Mouse (Mus musculus): ENCODE measurements at regions not wholly inside any gene's neighbourhood (a gene's known extent, or its start where the extent isn't known, plus 50 kb on each side); places are given as distances from the start of the nearest gene placed in this dataset.

- Histone ChIP-seq H3K36me3 (ENCODE audit: control insufficient read depth, insufficient read depth, low read length, poor library complexity, severe bottlenecking) (no peaks in the 10 kb centered on the region), H3K27ac (ENCODE audit: insufficient read depth, low read length) (no peak overlapping the region), H3K9me3 (replicated peaks; ENCODE audit: control insufficient read depth, insufficient read depth, low read length, poor library complexity, severe bottlenecking) (peaks cover 19% of the 10 kb centered on the region), H3K4me3 (ENCODE audit: low read depth, low read length) (no peak overlapping the region), H3K4me1 (ENCODE audit: control insufficient read depth, insufficient read depth, low read length) (no peaks in the 10 kb centered on the region), H3K9ac (ENCODE audit: low read depth, poor library complexity, severe bottlenecking) (no peak overlapping the region), H3K27me3 (ENCODE audit: control insufficient read depth, insufficient read depth, low read length, poor library complexity, severe bottlenecking) (no peaks in the 10 kb centered on the region)
- TF ChIP-seq EP300 (IDR thresholded peaks at IDR 0.05; ENCODE audit: insufficient read depth, low read depth, low read length) (no peak), CTCF (IDR thresholded peaks at IDR 0.05; ENCODE audit: low read depth, low read length) (no peak), POLR2A (IDR thresholded peaks at IDR 0.05; ENCODE audit: insufficient read depth, low read length) (no peak)
Observed at GRCm38 (mm10) chr7:70756676-70757075, 390.1 kb upstream of the Nr2f2 start.

DNA sequence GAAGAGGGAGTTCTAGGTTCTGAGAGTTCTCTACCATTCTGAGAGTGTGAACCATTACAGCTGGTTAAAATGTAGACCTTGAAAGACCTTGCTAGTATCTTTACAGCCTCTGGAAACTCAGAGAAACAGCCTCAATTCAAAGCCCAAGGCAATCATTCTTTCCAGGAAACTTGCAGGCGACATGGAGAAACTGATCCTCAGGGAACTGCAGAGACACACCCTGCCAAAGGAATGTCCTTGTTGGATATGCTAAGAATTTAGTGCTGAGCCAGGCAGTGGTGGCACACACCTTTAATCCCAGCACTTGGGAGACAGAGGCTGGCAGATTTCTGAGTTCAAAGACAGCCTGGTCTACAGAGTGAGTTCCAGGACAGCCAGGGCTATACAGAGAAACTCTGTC, 388.3 kb upstream of the Nr2f2 start:
- Histone ChIP-seq H3K27me3 (ENCODE audit: control insufficient read depth, insufficient read depth, low read length, poor library complexity, severe bottlenecking) (no peaks in the 10 kb centered on the region), H3K4me1 (ENCODE audit: control insufficient read depth, insufficient read depth, low read length) (no peaks in the 10 kb centered on the region), H3K9ac (ENCODE audit: low read depth, poor library complexity, severe bottlenecking) (no peak overlapping the region), H3K27ac (ENCODE audit: insufficient read depth, low read length) (no peak overlapping the region), H3K36me3 (ENCODE audit: control insufficient read depth, insufficient read depth, low read length, poor library complexity, severe bottlenecking) (no peaks in the 10 kb centered on the region), H3K4me3 (ENCODE audit: low read depth, low read length) (no peak overlapping the region), H3K9me3 (replicated peaks; ENCODE audit: control insufficient read depth, insufficient read depth, low read length, poor library complexity, severe bottlenecking) (peaks cover 19% of the 10 kb centered on the region)
- TF ChIP-seq EP300 (IDR thresholded peaks at IDR 0.05; ENCODE audit: insufficient read depth, low read depth, low read length) (no peak), CTCF (IDR thresholded peaks at IDR 0.05; ENCODE audit: low read depth, low read length) (no peak), POLR2A (IDR thresholded peaks at IDR 0.05; ENCODE audit: insufficient read depth, low read length) (no peak)

DNA sequence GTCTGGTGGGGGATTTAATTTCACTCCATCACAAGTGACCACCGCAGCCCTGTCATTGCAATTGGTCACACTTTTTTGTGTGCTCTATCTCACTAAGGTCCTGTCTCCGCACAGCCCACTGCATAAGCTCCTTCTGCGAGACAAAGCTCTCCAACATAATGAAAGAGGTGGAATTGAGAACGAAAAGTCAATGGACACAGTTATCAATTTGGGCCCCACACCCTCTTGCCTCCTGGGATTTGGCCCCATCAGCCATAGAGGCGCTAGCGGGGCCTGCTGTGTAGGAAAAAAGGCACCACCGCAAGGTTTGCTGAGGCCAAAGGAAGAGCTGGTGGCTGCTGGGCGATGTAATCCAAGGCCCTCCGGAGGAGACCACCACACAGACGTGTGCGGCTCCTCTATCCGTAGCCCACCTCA, 386.3 kb upstream of the Nr2f2 start:
- no peaks in the 10 kb centered on the region for H3K27me3 ChIP-seq (ENCODE audit: control insufficient read depth, insufficient read depth, low read length, poor library complexity, severe bottlenecking)
- TF ChIP-seq CTCF (IDR thresholded peaks at IDR 0.05; ENCODE audit: low read depth, low read length) (no peak), POLR2A (IDR thresholded peaks at IDR 0.05; ENCODE audit: insufficient read depth, low read length) (no peak), EP300 (IDR thresholded peaks at IDR 0.05; ENCODE audit: insufficient read depth, low read depth, low read length) (no peak)
- no peak overlapping the region for H3K27ac ChIP-seq (ENCODE audit: insufficient read depth, low read length)
- H3K4me1 ChIP-seq (ENCODE audit: control insufficient read depth, insufficient read depth, low read length): no peaks in the 10 kb centered on the region
- no peak overlapping the region for H3K9ac ChIP-seq (ENCODE audit: low read depth, poor library complexity, severe bottlenecking)
- H3K36me3 ChIP-seq (ENCODE audit: control insufficient read depth, insufficient read depth, low read length, poor library complexity, severe bottlenecking): no peaks in the 10 kb centered on the region
- no peak overlapping the region for H3K4me3 ChIP-seq (ENCODE audit: low read depth, low read length)
- peaks cover 19% of the 10 kb centered on the region for H3K9me3 ChIP-seq (replicated peaks; ENCODE audit: control insufficient read depth, insufficient read depth, low read length, poor library complexity, severe bottlenecking)

DNA sequence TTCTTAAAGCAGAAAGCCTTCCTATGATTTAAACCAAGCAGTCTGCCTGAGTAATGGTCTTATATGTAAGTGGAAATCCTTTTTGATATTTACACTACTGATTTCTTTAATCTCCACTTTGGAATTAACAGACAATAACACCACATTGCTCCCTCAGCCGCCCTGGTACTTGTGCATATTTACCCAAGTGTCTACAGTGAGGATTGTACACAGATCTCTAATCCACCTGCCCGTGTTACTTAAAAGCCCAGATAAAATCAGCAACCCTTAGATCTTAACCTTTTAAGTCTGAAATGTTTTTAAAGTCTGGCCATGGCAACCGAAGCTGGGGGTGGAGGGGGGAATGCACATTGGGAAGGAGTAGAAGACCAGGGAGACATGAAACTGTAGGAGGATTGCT, 382.3 kb upstream of the Nr2f2 start:
- Histone ChIP-seq H3K4me3 (ENCODE audit: low read depth, low read length) (no peak overlapping the region), H3K9ac (ENCODE audit: low read depth, poor library complexity, severe bottlenecking) (no peak overlapping the region), H3K4me1 (ENCODE audit: control insufficient read depth, insufficient read depth, low read length) (no peaks in the 10 kb centered on the region), H3K36me3 (ENCODE audit: control insufficient read depth, insufficient read depth, low read length, poor library complexity, severe bottlenecking) (no peaks in the 10 kb centered on the region), H3K27me3 (ENCODE audit: control insufficient read depth, insufficient read depth, low read length, poor library complexity, severe bottlenecking) (no peaks in the 10 kb centered on the region), H3K9me3 (replicated peaks; ENCODE audit: control insufficient read depth, insufficient read depth, low read length, poor library complexity, severe bottlenecking) (no peaks in the 10 kb centered on the region), H3K27ac (ENCODE audit: insufficient read depth, low read length) (no peak overlapping the region)
- TF ChIP-seq EP300 (IDR thresholded peaks at IDR 0.05; ENCODE audit: insufficient read depth, low read depth, low read length) (no peak), POLR2A (IDR thresholded peaks at IDR 0.05; ENCODE audit: insufficient read depth, low read length) (no peak), CTCF (IDR thresholded peaks at IDR 0.05; ENCODE audit: low read depth, low read length) (no peak)

GRCm38 (mm10) chr7:70748345-70748744, 381.8 kb upstream of the Nr2f2 start:
- no peak for TF ChIP-seq EP300 (IDR thresholded peaks at IDR 0.05; ENCODE audit: insufficient read depth, low read depth, low read length)
- TF ChIP-seq POLR2A (IDR thresholded peaks at IDR 0.05; ENCODE audit: insufficient read depth, low read length): no peak
- no peak for TF ChIP-seq CTCF (IDR thresholded peaks at IDR 0.05; ENCODE audit: low read depth, low read length)
- Histone ChIP-seq H3K27me3 (ENCODE audit: control insufficient read depth, insufficient read depth, low read length, poor library complexity, severe bottlenecking) (no peaks in the 10 kb centered on the region), H3K4me3 (ENCODE audit: low read depth, low read length) (no peak overlapping the region), H3K36me3 (ENCODE audit: control insufficient read depth, insufficient read depth, low read length, poor library complexity, severe bottlenecking) (no peaks in the 10 kb centered on the region), H3K4me1 (ENCODE audit: control insufficient read depth, insufficient read depth, low read length) (no peaks in the 10 kb centered on the region), H3K27ac (ENCODE audit: insufficient read depth, low read length) (no peak overlapping the region), H3K9ac (ENCODE audit: low read depth, poor library complexity, severe bottlenecking) (no peak overlapping the region), H3K9me3 (replicated peaks; ENCODE audit: control insufficient read depth, insufficient read depth, low read length, poor library complexity, severe bottlenecking) (no peaks in the 10 kb centered on the region)

DNA sequence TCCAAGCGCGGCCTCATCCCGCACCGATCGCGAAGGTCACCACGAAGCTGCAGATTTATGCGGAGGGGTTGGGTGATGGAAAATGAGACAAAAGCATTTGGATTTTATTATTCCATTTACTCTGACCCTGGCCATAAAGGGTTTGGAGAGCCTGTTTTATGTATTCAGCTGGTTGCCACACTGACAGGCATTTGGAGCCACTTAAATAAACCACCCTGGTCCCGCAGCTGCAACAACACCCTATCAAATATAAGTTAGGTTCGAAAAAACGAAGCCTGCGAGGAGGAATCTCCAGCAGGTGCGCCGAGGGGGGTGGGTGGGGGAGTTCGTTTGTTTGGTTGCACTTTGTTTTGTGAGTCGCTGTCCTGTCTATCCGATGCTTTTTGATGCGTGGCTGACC, 377.8 kb upstream of the Nr2f2 start:
- Histone ChIP-seq H3K4me1 (ENCODE audit: control insufficient read depth, insufficient read depth, low read length) (no peaks in the 10 kb centered on the region), H3K9ac (ENCODE audit: low read depth, poor library complexity, severe bottlenecking) (no peak overlapping the region), H3K36me3 (ENCODE audit: control insufficient read depth, insufficient read depth, low read length, poor library complexity, severe bottlenecking) (no peaks in the 10 kb centered on the region), H3K27ac (ENCODE audit: insufficient read depth, low read length) (no peak overlapping the region), H3K4me3 (ENCODE audit: low read depth, low read length) (no peak overlapping the region), H3K27me3 (ENCODE audit: control insufficient read depth, insufficient read depth, low read length, poor library complexity, severe bottlenecking) (no peaks in the 10 kb centered on the region), H3K9me3 (replicated peaks; ENCODE audit: control insufficient read depth, insufficient read depth, low read length, poor library complexity, severe bottlenecking) (no peaks in the 10 kb centered on the region)
- no peak for TF ChIP-seq EP300 (IDR thresholded peaks at IDR 0.05; ENCODE audit: insufficient read depth, low read depth, low read length)
- TF ChIP-seq POLR2A (IDR thresholded peaks at IDR 0.05; ENCODE audit: insufficient read depth, low read length): no peak
- TF ChIP-seq CTCF (IDR thresholded peaks at IDR 0.05; ENCODE audit: low read depth, low read length): no peak

Measured in ES-Bruce4 (cell line).